Mouse (Mus musculus) adrenal gland, postnatal 0 days (tissue): Measurements from ENCODE around the gene Cnot10. TPM values are rescaled to one million over a fixed set of nuclear protein-coding genes. Genes with fewer than 3 reads are reported as not detected.

Experiments
- polyA plus RNA-seq: library from polyadenylated mRNA; unstranded; fragments of >200 nt; fragmentation: Nextera tagmentation; extraction: Ambion mirVana; gene quantifications from 2 replicates; pipeline ENCODE4 v1.2.1, GENCODE M21; 2015

Gene Cnot10
- 32.4 and 44.9 TPM in 2 replicates for polyA plus RNA-seq

GRCm38 (mm10) chr9:114639839-114640646 is at the start of gene Cnot10:
Gene Cnot10 (minus strand): TSS chr9:114640184.

GRCm38 (mm10) chr9:114688252-114688952 is 48.4 kb upstream of the Cnot10 start, which contains the start of gene Dync1li1:
Gene Dync1li1 (plus strand): TSS chr9:114688790.

DNA sequence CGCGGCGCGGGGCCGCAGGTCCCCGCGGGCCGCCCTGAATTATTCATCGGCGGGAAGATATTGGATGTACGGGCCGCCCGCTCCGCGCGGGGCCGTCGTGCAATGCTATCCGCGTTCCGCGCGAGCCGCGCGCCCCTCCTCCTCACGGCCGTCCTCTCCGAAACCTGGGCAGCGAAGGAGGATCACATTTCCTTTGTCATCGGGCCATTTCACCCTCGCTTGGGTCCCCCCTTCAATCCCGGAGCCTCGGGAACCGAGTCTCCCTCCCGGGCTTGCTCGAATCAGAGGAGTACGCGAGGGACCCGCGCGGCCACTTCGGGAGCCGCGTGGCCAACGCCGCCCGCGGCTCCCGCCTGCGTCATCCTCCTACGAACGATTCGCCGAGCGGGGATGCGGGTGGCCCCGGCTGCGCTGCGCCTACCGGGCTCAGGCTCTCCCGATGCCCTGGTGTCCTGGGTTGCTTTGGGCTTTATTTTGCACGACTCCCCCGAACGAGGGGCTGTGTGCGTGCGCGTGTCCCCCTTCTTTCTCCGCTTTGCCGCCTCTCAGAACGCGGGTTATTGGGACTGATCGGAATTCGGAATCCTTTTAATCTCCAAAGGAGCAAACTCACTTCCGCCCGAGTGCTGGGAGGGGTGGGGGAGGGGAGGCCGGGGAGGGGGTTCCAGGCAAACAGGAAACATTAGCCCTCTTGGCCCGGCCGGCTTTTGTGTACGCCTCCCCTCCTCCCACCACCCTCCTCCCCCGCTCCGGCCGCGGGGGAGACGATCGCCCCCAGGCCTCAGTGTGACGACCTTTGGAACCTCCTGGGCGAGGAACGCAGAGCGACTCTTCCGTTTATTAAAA is 76.0 kb downstream of the Cnot10 start, which contains the start of gene Trim71:
Gene Trim71 (minus strand): TSS at position 609 of the 846 bp plus-strand sequence.

Other genes starting within 250 kb of the Cnot10 start
- gene Crtap, start 249.5 kb downstream of the Cnot10 start, polyA plus RNA-seq = 131 and 180 TPM in 2 replicates
- gene Glb1, start 239.1 kb downstream of the Cnot10 start, polyA plus RNA-seq = 25.6 and 47.0 TPM in 2 replicates
- gene Tmppe, start 239.1 kb downstream of the Cnot10 start, polyA plus RNA-seq = 3.7 and 4.7 TPM in 2 replicates
- gene Ccr4, start 135.3 kb downstream of the Cnot10 start, polyA plus RNA-seq = not detected in 2 replicates
- 0.30 and 0.54 TPM in 2 replicates for gene C130032M10Rik, start 124.5 kb downstream of the Cnot10 start, polyA plus RNA-seq
- gene Trim71, start 75.8 kb downstream of the Cnot10 start, polyA plus RNA-seq = 0.05 and 0.06 TPM in 2 replicates
- 49.0 and 51.6 TPM in 2 replicates for gene Dync1li1, start 48.6 kb upstream of the Cnot10 start, polyA plus RNA-seq
- gene Cmtm6, start 90.9 kb upstream of the Cnot10 start, polyA plus RNA-seq = 38.8 and 64.7 TPM in 2 replicates
- 115 and 209 TPM in 2 replicates for gene Cmtm7, start 141.7 kb upstream of the Cnot10 start, polyA plus RNA-seq
- gene Cmtm8, start 204.0 kb upstream of the Cnot10 start, polyA plus RNA-seq = 18.4 and 28.9 TPM in 2 replicates